Mouse (Mus musculus) T-helper 17 cell (primary cell): ENCODE measurements at regions not wholly inside any gene's neighbourhood (a gene's known extent, or its start where the extent isn't known, plus 50 kb on each side); places are given as distances from the start of the nearest gene placed in this dataset.

Experiments used
- in situ Hi-C, 2 experiments: fragments of 300-600 bp; cut with MboI, MseI; formaldehyde crosslinking; loops; 1 replicate in 1 of 2; 2 replicates in 1 of 2; pipeline ENCODE4 v1.15.1; 2025; ENCODE audit warnings: high pct_unique_total_duplicates in 2 of 2

- in situ Hi-C loops = no loop called here
These were observed 104.1 kb upstream of the Vps8 start for GRCm38 (mm10) chr16:21318640-21319365.

GRCm38 (mm10) chr16:21320284-21320683 lies 102.6 kb upstream of the Vps8 start:
- in situ Hi-C loops = no loop called here

DNA sequence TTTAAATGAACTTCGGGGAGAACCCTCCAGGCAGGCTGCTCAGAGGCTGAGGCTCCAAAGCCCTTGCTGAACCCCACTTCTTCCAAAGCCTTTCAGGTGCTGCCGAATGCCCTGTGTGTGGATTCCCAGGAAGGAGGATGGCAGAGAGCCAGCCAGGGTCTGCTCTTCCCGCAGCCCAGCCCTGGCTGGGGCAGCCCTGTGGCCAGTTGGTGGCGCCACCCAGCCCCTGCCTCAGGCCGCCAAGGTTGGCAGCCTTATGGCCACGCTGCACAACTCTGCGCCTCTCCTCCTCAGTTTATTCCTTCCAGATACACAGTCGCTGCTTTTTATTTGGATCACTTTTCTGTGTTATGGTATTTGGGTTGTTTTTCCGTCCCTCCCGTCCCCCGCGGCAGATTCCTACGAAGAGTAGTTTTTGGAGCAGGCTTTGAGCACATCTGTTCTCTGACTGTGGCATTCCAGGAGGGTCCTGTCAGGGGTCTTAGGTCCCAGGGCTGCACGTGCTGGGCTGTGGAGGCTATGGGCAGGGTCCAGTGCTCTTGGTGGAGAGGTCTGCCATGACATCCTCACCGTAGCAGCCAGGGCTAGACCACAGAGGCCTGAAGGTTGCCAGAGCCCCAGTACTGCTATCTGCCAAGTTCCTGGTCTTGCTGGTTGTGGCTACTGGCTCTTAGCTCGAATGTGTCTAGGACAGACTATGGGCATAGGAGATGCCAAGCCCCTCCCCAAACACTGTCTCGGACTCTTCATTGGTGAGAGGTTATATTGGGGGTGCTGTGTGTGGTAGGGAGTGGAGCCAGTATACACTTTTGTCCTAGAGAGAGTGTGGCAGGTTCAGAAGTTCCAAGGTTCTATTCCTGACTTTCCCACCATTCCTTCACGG lies 101.5 kb upstream of the Vps8 start:
- in situ Hi-C loops = no loop called here

GRCm38 (mm10) chr16:21322437-21322836 lies 100.5 kb upstream of the Vps8 start:
- in situ Hi-C loops = no loop called here

DNA sequence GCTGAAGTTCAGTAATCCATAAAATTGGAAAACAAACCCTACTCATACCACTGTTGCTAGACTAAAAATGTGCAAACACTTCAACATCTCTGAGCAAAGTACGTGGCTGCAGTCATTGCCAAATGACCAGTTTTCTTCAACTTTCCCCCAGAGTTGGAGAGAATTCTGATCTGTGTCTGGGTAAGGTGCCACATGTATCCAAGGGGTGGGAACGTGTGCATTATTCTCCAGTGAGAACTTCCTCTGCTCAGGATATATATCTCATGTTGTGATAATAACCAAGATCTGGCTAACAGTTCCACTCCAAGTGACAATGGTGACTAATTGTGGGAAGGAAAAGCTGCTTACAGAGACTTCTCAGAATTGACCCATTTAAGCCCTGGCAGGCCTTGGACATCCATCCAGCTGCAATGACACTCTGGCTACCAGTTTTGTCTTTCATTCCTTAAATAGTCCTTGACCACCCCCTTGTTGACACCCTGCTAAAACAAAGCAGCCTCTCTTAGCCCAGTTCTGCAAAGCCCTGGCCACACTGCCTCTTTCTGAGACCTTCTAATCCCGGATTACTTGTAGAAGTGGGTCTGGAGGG lies 99.4 kb upstream of the Vps8 start:
- in situ Hi-C loops = no loop called here

- in situ Hi-C loops = no loop called here
These were observed 94.9 kb upstream of the Vps8 start for GRCm38 (mm10) chr16:21327969-21328368.

GRCm38 (mm10) chr16:21329199-21329598 lies 93.7 kb upstream of the Vps8 start:
- in situ Hi-C loops = no loop called here

- in situ Hi-C loops = no loop called here
These were observed 91.7 kb upstream of the Vps8 start for GRCm38 (mm10) chr16:21331229-21331628.

DNA sequence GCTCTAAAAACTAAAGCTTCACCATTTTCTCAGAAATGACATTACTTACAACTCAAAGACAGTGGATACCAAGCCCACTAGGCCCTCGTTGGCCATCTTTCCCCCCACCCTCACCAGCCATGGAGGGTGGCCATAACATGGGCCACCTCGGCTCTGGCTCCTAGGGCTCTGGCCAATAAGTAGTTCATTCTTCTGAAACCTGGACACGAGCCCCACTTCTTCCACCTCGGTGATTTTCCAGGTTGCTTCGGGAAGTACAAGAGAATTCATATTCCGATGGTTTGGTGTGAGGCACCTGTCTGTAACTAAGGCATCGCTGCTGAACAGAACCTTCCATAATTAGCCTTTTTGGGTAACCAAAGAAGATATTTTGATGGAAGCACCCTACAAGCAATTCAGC lies 90.5 kb upstream of the Vps8 start:
- in situ Hi-C loops = no loop called here

GRCm38 (mm10) chr16:21332862-21333222 lies 90.1 kb upstream of the Vps8 start:
- in situ Hi-C loops = no loop called here

- in situ Hi-C loops = no loop called here
These were observed 89.5 kb upstream of the Vps8 start for GRCm38 (mm10) chr16:21333223-21333951.

DNA sequence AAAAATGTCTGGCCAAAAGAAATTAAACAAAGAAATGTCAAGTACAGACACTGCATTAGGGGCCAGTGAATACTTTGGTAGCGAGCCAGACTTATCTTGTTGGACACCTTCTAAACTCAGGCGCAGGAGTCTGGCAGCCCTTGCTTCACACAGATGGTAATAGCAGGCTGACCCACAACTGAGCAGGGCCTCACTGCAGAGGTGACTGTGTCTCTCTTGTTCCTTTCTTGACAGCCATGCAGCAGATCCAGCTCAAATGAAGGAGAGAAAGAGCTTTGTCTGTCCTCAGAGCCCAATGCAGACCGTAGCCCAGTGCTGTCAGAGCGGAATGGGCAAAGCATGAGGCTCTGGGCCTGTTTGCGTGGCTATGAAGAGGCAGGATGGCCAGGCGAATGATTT lies 83.9 kb upstream of the Vps8 start:
- in situ Hi-C loops = loop anchor here in 1 of 2 experiments (5.0 kb wide), 1 partner anchor 727 kb away; the partner anchor contains the start of genes Alg3, Eef1akmt4 and Gm49333

DNA sequence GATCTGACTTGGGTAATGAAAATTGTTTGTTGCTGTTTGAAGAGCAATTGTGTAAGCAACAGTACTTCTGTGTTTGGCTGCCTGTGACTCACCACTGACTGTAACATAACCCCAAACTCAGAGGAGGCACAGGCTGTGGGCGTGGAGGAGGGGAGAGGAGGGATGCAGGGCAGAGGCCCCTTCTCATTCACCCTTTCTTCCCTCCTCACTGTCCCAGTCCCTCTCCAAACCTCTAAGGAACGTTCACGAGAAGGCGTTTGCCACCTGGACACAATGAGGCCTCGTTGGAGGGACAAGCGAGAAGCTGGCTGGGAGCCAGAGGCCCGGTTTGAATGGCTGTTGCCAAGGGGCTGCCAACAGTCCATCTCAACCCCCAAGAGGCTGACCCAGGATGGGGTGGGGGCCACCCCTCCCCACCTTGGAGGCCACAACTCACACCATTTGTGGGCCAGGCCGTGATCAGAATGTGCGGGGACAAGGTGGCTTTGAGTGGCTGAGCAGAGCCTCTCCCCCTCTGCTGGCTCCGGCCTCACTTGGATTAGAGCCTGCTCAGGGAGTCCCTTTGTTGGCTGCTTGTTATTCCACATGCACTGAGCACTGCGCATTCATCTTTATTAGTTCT lies 83.3 kb upstream of the Vps8 start:
- in situ Hi-C loops = loop anchor here in 1 of 2 experiments (5.0 kb wide), 1 partner anchor 727 kb away; the partner anchor contains the start of genes Alg3, Eef1akmt4 and Gm49333

DNA sequence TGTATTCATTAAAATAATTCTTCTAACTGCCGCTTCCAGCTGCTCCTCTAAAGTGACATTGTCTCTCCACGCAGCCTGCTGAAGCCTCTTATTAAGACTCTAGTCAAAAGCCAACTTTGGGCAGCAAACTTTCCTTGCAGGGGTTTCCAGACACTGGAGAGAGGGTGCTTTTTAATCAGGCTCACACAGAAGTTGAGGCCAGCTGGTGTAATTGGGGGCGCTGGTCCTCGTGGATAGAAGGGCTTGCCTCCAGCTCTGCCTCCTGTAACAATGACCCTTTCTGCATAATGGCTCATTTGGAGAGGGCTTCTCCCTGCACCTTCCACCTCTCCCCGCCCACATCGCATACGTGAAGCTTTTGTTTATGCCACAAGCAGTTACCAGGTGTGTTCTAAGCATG lies 82.8 kb upstream of the Vps8 start:
- in situ Hi-C loops = no loop called here

- in situ Hi-C loops = no loop called here
These were observed 73.0 kb upstream of the Vps8 start for GRCm38 (mm10) chr16:21349869-21350268.

DNA sequence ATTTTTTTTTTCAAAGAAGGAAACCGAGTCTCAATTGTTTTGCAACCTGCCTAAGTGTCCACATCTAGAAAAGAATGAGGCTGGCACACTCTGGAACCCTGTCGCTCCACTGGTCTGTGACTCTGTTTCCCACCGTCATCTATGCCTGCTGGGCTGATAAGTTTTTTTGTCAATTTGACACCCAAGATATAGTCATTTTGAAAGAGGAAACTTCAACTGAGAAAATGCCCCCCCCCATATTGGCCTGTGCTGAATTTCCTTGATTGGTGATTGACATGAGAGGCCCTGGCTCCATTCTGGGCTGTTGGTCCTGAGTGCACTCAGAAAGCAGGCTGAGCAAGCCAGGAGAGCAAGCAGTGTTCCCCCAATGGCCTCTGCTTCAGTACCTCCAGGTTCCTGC lies 71.6 kb upstream of the Vps8 start:
- in situ Hi-C loops = no loop called here

DNA sequence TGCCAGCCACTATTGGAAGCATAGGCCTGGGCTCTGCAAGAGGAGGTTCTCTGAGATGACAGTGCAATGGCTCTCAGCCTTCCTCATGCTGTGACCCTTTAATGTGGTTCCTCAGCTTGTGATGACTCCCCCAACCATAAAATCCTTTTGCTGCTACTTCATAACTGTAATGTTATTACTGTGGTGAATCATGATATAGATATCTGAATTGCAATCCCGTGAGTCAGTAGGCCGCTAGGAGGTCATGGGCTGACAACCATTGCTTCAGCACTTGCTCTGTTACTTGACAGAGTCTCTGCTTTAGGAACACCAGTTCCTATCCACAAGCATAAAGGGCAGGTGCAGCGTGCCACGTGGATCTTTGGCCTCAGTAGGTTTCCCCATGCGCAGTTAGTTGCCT lies 69.8 kb upstream of the Vps8 start:
- in situ Hi-C loops = no loop called here

DNA sequence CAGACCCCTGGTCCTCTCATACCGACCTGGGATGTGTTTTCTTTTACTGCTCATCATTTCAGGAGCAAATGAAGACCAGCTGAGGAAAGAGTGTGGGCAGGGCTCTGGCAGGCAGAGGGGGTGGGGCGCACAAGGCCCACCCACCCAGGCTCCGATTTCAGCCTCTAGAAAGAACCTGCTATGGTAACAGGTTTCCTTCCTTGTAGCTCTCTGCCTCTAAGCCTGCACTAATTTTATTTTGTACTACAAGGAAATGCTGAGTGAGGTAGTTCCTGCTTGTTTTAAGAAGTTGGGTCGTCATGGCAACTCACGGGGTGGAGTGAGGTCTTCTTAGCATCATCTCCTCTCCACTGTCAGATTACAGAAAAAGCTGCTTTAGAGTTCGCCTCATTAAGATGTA lies 69.4 kb upstream of the Vps8 start:
- in situ Hi-C loops = no loop called here

GRCm38 (mm10) chr16:21355638-21356037 lies 67.3 kb upstream of the Vps8 start:
- in situ Hi-C loops = no loop called here

GRCm38 (mm10) chr16:21357433-21357832 lies 65.5 kb upstream of the Vps8 start:
- in situ Hi-C loops = no loop called here

- in situ Hi-C loops = no loop called here
These were observed 64.5 kb upstream of the Vps8 start for GRCm38 (mm10) chr16:21358313-21358920.
